Mouse (Mus musculus): ENCODE results near the gene Susd1.

DNA sequence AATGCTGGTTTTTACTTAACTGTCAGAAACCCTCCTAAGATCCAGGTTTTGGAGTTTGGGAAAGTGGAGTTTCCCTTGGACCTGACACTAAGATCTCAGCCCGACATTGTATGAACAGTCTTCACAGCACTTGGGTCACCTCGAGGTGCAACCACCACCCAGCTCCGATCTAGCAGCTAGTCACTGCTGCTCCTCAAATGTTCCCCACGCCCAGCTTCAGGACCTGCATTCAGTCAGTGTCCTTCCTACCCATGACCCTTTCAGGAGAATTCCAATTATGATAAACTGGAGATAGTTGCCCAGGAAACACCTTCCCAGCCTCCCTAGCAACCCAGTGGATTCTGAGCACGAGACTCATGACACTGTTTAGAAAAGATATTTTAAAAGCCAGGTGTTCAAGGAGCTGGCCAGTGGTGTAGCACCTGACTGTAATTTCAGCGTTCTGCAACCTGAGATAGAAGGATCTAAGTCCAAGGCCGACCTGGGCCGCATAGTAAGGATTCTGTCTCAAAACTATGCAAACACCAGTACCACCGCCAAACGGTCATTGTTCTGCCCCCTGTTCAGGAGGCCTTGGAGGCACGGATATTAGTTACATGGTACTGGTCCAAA lies 22.8 kb upstream of the Susd1 start:
- TF ChIP-seq CTCF (IDR thresholded peaks at IDR 0.05; ENCODE audit: low read depth) (no peak), EP300 (IDR thresholded peaks at IDR 0.05; ENCODE audit: low read depth) (no peak)

Data from liver, embryonic 14.5 days (tissue).